Mouse (Mus musculus) myocyte (in vitro differentiated cells): ENCODE data around the gene Trrap.

Experiments used
- MAX ChIP-seq: IDR thresholded peaks from one replicate; pipeline ENCODE4 v1.6.1; 2011; ENCODE audit warnings: low read depth, mild to moderate bottlenecking, control low read depth
- POLR2A ChIP-seq: IDR thresholded peaks from one replicate; pipeline ENCODE4 v1.6.1; 2011; ENCODE audit warnings: low read depth, mild to moderate bottlenecking, control low read depth, moderate library complexity; ENCODE audit not compliant: insufficient read length
- TCF12 ChIP-seq: IDR thresholded peaks from one replicate; pipeline ENCODE4 v1.6.1; 2011; ENCODE audit warnings: mild to moderate bottlenecking, control low read depth; ENCODE audit not compliant: poor library complexity, insufficient read depth, severe bottlenecking

GRCm38 (mm10) chr5:144737101-144737500 is 30.4 kb upstream of the Trrap start:
- TF ChIP-seq TCF12 (no peak), MAX (no peak), POLR2A (no peak)
